Mouse (Mus musculus) granulocyte monocyte progenitor cell, adult 5-6 weeks (primary cell): ENCODE results near the gene Uchl4. TPM values are rescaled to one million over a fixed set of nuclear protein-coding genes. Genes with fewer than 3 reads are reported as not detected.
A peak's percentile ranks its signal among the peaks of the same experiment; 100 is the strongest.
"Not testable (repeated sequence)": the region's sequence is repeated elsewhere in the genome, so short reads cannot be mapped to it uniquely, and the experiment has no call there.

Source experiments
- ATAC-seq: replicated peaks from 2 replicates; pipeline ENCODE4 v1.8.0; 2016; ENCODE audit warnings: mild to moderate bottlenecking, moderate TSS enrichment, inconsistent platforms; ENCODE audit not compliant: poor library complexity, severe bottlenecking
- total RNA-seq, 2 experiments: library from RNA; stranded (forward) in 1 of 2; stranded (reverse) in 1 of 2; fragments of 200-712, 200-1000 nt in 1 of 2; fragments of >200 nt in 1 of 2; fragmentation: Nextera tagmentation in 1 of 2; gene quantifications; 2 replicates each; pipeline ENCODE4 v1.2.3; 2014 to 2017

The Uchl4 gene
- total RNA-seq (2014; fragmentation: Nextera tagmentation) (1.6 TPM in 1 of 2 replicates, not detected in the other), total RNA-seq (2017) (0.67 and 1.3 TPM in 2 replicates)

- no peak for ATAC-seq
Measured at GRCm38 (mm10) chr9:64234768-64235435, at the start of gene Uchl4. Gene Uchl4 (plus strand): TSS chr9:64235201.

DNA sequence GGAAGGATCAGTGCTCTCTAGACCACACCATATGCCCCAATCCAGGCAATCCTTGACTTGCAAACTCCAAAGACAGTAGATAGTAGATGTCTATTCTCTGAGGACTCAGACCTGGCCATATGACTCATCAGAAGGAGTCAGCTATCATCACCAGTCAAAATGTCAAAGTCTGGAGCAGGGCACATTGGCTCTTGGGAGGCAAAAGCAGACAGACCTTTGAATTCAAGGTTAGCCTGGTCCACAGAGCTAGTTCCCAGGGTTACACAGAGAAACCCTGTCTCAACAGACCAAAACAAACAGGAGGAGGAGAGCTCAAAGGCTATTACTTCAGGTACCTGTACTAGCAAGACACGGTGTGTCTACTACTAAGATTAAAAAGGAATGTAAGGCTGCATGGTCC lies 41.1 kb upstream of the Uchl4 start:
- ATAC-seq, result no peak

DNA sequence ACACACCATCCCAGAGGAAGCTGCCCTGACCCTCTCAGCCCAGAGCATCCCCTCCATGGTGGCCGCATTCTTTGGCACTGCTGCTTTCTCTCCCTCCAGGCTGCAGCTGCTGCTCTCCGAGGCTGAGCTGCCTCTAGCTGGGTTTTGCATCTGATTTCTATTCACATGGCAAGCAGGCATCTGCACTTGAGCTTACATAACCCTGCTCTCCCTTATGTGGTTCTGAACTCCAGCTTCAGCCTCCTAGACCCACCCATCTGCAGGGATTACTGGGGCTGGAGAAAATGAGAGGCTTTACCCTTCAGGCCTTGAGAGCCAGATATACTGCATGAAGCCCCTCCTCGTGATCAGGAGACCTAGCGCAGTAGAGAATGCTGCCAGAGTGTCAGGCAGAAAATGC lies 39.4 kb upstream of the Uchl4 start:
- no peak for ATAC-seq

GRCm38 (mm10) chr9:64197524-64197923 lies 37.5 kb upstream of the Uchl4 start:
- no peak for ATAC-seq

GRCm38 (mm10) chr9:64198068-64198762 lies 36.8 kb upstream of the Uchl4 start:
- no peak for ATAC-seq

- not testable (repeated sequence) for ATAC-seq
Measured at GRCm38 (mm10) chr9:64198763-64199418, 36.1 kb upstream of the Uchl4 start.

- no peak for ATAC-seq
Measured at GRCm38 (mm10) chr9:64199897-64200296, 35.1 kb upstream of the Uchl4 start.

- peak; percentile 96 for ATAC-seq
Measured at GRCm38 (mm10) chr9:64202331-64202730, 32.7 kb upstream of the Uchl4 start.

DNA sequence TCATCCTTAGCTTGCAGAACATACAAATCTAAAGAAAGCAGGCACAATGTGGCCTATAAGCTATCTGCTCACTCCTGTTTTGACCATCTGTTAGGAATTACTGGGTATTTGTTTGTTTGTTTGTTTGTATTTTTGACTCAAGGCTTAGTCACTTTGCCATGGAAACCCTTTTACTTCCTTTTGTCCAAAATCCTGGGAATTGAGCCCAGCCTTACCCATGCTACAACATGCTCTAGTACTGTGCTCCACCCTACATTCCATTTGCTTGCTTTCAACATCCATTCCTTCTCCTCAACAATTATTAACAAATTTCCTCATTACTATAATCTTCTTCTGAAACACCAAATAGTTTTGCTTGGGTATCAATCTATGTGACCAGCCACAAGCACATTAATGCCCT lies 32.1 kb upstream of the Uchl4 start:
- ATAC-seq, result no peak

GRCm38 (mm10) chr9:64207509-64208084 lies 27.4 kb upstream of the Uchl4 start:
- no peak for ATAC-seq

- ATAC-seq, result no peak
Measured at GRCm38 (mm10) chr9:64214452-64214851, 20.5 kb upstream of the Uchl4 start.

DNA sequence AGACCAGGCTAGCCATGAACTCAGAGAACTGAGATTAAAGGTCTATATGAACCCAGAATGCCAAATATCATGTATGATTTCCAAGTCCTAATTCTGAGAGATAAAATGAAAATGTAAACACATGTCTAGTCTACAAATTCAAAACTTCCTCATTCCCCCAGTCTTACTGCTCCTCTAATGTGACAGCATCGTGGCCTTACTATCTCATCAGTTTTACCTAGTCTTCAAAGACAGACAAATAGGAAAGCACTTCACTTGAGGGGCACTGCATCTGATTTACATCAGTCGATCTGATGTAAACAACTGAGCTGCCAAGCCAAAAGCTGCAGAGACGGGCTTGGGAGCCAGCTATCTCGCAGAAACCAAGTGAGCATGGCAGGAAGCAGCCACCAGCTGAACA lies 18.9 kb upstream of the Uchl4 start:
- ATAC-seq, result no peak

- ATAC-seq, result peak; percentile 48
Measured at GRCm38 (mm10) chr9:64216641-64217040, 18.4 kb upstream of the Uchl4 start.

DNA sequence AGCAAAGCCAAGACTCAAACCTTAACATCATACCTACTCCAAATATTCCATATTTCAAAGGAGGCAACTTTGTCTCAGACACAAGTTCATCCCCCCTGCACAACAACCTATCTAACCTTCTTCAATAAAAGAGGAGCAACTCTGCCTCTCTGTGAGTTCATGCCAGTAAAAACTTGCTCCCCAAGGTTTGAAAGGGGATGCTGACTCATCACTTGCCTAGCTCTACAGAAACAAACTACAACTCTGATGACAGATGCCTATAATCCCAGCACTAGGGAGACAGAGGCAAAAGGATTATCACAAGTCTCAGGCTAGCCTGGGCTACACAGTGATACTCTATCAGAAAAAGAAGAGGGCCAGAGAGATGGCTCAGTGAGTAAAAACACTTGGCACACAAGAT lies 17.1 kb upstream of the Uchl4 start:
- no peak for ATAC-seq

- no peak for ATAC-seq
Measured at GRCm38 (mm10) chr9:64219305-64219704, 15.7 kb upstream of the Uchl4 start.

DNA sequence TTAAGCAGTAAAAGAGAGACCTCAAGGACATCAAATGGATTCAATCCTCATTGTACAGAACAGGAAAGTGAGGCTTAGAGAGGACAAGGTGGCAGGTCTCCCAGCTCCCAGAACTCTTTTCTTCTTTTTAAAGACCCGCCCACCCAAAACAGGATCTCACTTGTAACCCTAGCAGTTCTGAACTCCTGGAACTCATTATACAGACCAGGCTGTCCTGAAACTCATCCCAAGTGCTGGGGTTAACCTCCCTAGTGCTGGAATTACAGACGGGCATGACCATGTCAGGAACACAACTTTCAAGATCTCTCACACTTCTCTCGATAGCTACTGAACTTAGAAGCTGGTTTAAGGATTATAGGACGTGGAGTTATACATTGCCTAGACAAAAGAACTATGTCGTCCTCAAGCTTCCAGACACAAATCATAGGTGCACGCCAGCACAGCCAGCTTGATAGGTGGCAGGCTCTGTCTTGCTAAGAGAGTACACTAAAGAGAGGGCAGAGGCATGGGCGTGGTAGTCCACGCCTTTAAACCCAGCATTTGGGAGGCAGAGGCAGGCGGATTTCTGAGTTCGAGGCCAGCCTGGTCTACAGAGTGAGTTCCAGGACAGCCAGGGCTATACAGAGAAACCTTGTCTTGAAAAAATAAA lies 15.1 kb upstream of the Uchl4 start:
- ATAC-seq, result no peak

- ATAC-seq, result no peak
Measured at GRCm38 (mm10) chr9:64220603-64221002, 14.4 kb upstream of the Uchl4 start.

DNA sequence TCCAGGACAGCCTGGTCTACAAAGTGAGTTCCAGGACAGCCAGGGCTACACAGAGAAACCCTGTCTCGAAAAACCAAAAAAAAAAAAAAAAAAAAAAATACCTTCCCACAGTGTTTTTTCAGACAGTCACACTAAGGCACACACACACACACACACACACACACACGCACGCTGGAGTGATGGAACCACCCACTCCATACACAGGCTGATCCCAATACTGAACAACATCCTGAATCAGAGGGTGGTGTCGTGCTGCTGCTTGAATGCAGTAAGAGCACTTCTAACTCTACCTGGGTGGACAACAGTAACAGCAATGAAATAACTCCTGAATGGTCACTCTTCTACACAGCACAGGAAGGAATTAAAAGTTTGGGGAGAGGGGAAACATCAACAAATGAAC lies 13.5 kb upstream of the Uchl4 start:
- ATAC-seq, result no peak

- ATAC-seq, result peak; percentile 86
Measured at GRCm38 (mm10) chr9:64222098-64222497, 12.9 kb upstream of the Uchl4 start.

DNA sequence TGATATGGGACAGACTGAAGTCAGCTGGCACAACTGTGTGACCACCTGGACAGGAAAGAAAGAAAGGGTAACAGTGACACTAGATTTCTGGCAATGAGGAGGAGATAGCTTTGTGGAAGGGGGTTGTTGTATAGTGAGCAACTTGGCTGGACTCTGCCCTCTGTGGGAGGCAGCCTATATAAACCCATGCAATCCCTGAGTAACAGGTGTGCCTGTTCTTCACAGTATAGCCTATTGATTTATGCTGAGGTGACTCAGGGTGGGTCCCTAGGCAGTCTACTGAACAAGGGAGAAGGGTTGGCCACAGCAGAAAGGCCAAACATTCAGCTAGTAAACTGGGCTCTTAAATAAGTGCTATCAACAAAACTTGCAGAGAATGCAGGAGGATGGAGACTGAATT lies 9.2 kb upstream of the Uchl4 start:
- no peak for ATAC-seq

- ATAC-seq, result peak; percentile 95
Measured at GRCm38 (mm10) chr9:64227736-64228135, 7.3 kb upstream of the Uchl4 start.
